Mouse (Mus musculus): ENCODE data around the gene A930009A15Rik. TPM values are rescaled to one million over a fixed set of nuclear protein-coding genes. Genes with fewer than 3 reads are reported as not detected.

A930009A15Rik gene
- polyA plus RNA-seq, 1 experiment = not detected

GRCm38 (mm10) chr10:115550253-115550652 is 19.5 kb upstream of the A930009A15Rik start:
- TF ChIP-seq POLR2A (IDR thresholded peaks at IDR 0.05; ENCODE audit: low read depth, low read length) = no peak
- TF ChIP-seq CTCF (IDR thresholded peaks at IDR 0.05; ENCODE audit: extremely low read depth, insufficient read length, insufficient replicate concordance, low read depth, low read length) = no peak
- Histone ChIP-seq H3K36me3 (ENCODE audit: control insufficient read depth, insufficient read depth, low read length) (no peaks in the 10 kb centered on the region), H3K27me3 (ENCODE audit: control insufficient read depth, insufficient read depth, low read length) (peaks cover 1% of the 10 kb centered on the region; the same call in 1 of the 2 replicates), H3K4me3 (ENCODE audit: low read depth, low read length) (no peak overlapping the region), H3K4me1 (ENCODE audit: control insufficient read depth, insufficient read depth, insufficient read length, low read length) (no peaks in the 10 kb centered on the region), H3K27ac (ENCODE audit: insufficient read depth, low read depth, low read length) (no peak overlapping the region)
- 79% methylated on average over 7 of the region's 7 CpGs for WGBS

GRCm38 (mm10) chr10:115551069-115551468 is 18.7 kb upstream of the A930009A15Rik start:
- Histone ChIP-seq H3K36me3 (ENCODE audit: control insufficient read depth, insufficient read depth, low read length) (no peaks in the 10 kb centered on the region), H3K4me1 (ENCODE audit: control insufficient read depth, insufficient read depth, insufficient read length, low read length) (no peaks in the 10 kb centered on the region)

DNA sequence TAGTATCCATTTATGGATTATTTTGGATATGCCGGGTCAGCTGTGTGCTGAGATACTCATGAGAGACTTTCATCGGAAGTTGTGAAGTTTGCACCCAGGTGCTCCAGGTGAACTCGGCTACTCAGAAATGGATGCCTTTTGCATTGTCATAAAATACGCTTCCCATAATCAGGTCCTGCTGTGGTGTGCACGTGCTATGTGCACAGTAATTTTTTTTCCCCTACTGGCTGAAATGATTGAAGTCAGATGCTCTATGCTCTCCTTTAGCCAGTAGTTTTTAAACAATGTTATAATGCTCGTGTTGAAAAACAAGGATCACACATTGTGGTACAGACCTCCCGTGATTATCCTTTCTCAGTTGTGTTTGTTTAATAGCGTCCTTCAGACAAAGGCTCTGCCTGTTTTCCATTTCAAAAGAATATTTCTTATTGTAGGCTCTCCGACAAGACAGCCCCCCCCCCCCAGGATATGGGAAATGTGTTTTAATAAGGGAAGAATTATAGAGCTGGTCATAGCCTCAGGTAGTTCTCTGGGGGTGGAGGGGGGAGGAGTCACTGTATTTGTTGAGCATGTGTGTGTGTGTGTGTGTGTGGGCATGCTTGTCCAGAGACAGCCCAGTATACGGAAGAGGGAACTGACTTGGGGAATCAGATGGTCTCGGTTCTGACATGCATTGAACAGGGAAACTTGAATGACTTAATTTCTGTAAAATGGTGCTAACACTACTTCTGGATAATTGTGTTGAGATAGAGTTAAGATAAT is 16.3 kb upstream of the A930009A15Rik start:
- Histone ChIP-seq H3K4me3 (ENCODE audit: low read depth, low read length) (no peak overlapping the region), H3K4me1 (ENCODE audit: control insufficient read depth, insufficient read depth, insufficient read length, low read length) (no peaks in the 10 kb centered on the region), H3K27me3 (ENCODE audit: control insufficient read depth, insufficient read depth, low read length) (no peaks in the 10 kb centered on the region), H3K27ac (ENCODE audit: insufficient read depth, low read depth, low read length) (no peak overlapping the region), H3K36me3 (ENCODE audit: control insufficient read depth, insufficient read depth, low read length) (no peaks in the 10 kb centered on the region)
- 75% methylated on average over 11 of the region's 11 CpGs for WGBS
- TF ChIP-seq CTCF (IDR thresholded peaks at IDR 0.05; ENCODE audit: extremely low read depth, insufficient read length, insufficient replicate concordance, low read depth, low read length) (no peak), POLR2A (IDR thresholded peaks at IDR 0.05; ENCODE audit: low read depth, low read length) (no peak)

More at GRCm38 (mm10) chr10:115551069-115551468, 18.7 kb upstream of the A930009A15Rik start:
- H3K27me3 ChIP-seq (ENCODE audit: control insufficient read depth, insufficient read depth, low read length) = no peaks in the 10 kb centered on the region; the same call in 1 of the 2 replicates
- WGBS = 61% methylated on average over 3 of the region's 3 CpGs
- H3K4me3 ChIP-seq (ENCODE audit: low read depth, low read length) = no peak overlapping the region
- TF ChIP-seq POLR2A (IDR thresholded peaks at IDR 0.05; ENCODE audit: low read depth, low read length) (no peak), CTCF (IDR thresholded peaks at IDR 0.05; ENCODE audit: extremely low read depth, insufficient read length, insufficient replicate concordance, low read depth, low read length) (no peak)
- H3K27ac ChIP-seq (ENCODE audit: insufficient read depth, low read depth, low read length) = no peak overlapping the region

- Histone ChIP-seq H3K27ac (ENCODE audit: insufficient read depth, low read depth, low read length) (no peak overlapping the region), H3K4me1 (ENCODE audit: control insufficient read depth, insufficient read depth, insufficient read length, low read length) (no peaks in the 10 kb centered on the region), H3K27me3 (ENCODE audit: control insufficient read depth, insufficient read depth, low read length) (no peaks in the 10 kb centered on the region), H3K36me3 (ENCODE audit: control insufficient read depth, insufficient read depth, low read length) (no peaks in the 10 kb centered on the region), H3K4me3 (ENCODE audit: low read depth, low read length) (no peak overlapping the region)
- TF ChIP-seq POLR2A (IDR thresholded peaks at IDR 0.05; ENCODE audit: low read depth, low read length) = no peak
- no peak for TF ChIP-seq CTCF (IDR thresholded peaks at IDR 0.05; ENCODE audit: extremely low read depth, insufficient read length, insufficient replicate concordance, low read depth, low read length)
- 32% methylated on average over 2 of the region's 2 CpGs for WGBS
Observed at GRCm38 (mm10) chr10:115555191-115555765, 14.5 kb upstream of the A930009A15Rik start.

DNA sequence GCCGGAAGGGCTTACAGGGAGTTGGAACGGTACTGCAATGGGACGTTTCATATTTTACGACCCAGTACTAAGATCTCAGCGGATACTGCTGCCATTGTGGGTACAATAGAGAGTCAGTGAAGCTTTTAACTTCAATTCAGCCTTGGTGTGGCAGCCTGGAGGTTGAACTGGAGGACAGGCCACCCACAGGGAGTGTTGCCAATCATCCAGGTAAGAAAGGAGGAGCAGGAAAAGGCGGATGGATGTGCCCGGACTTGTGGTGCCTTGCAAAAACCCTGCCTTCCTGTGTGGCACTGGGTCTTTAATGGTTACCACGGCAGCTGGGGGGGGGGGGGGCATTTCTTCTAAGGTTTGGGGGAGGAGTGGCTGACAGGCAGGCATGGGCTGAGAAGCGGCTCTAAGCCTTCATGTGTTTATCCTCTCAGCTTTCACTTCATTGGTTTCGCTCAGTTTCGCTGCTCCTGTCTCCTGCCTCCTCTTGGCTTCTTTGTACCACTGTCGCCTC is 13.0 kb upstream of the A930009A15Rik start:
- H3K27ac ChIP-seq (ENCODE audit: insufficient read depth, low read depth, low read length) = no peak overlapping the region
- no peaks in the 10 kb centered on the region for H3K36me3 ChIP-seq (ENCODE audit: control insufficient read depth, insufficient read depth, low read length)
- no peaks in the 10 kb centered on the region for H3K4me1 ChIP-seq (ENCODE audit: control insufficient read depth, insufficient read depth, insufficient read length, low read length)
- H3K27me3 ChIP-seq (ENCODE audit: control insufficient read depth, insufficient read depth, low read length) = no peaks in the 10 kb centered on the region
- TF ChIP-seq CTCF (IDR thresholded peaks at IDR 0.05; ENCODE audit: extremely low read depth, insufficient read length, insufficient replicate concordance, low read depth, low read length) = no peak
- TF ChIP-seq POLR2A (IDR thresholded peaks at IDR 0.05; ENCODE audit: low read depth, low read length) = no peak
- H3K4me3 ChIP-seq (ENCODE audit: low read depth, low read length) = no peak overlapping the region
- WGBS = 68% methylated on average over 12 of the region's 12 CpGs

DNA sequence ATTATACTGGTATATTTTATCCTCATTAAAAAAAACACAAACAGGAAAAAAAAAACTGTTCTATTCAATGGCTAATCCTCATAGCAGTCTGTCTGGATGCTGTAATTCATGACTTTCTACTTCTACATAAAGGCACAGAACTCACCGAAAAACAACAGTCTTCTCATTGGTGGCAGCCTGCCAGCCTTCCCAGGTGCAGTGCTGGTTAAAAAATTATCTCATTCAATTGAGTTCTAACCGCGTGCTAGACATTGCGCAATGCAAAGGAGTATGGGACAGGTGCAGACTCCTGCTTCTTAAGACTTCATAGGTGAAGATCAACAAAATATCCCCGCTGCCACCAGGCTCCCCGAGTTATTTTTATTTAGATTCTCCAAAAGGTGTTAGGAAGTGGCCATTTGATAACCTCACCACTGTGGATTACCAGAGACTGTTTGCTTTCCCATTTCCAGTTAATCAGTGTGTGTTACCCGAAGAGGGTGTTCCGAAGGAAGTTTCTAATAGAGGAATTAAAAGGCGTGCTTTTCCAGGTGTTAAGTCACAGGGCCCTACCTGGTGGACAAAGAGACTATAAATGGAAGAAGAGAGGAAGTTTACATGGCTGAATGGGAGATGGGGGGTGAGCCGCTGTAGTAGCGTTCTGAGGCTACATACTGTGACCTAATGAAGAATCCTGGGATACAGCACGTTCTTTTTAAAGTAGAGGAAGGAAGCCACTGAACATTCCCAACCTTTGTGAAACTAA is 8.5 kb upstream of the A930009A15Rik start:
- no peak overlapping the region for H3K27ac ChIP-seq (ENCODE audit: insufficient read depth, low read depth, low read length)
- H3K36me3 ChIP-seq (ENCODE audit: control insufficient read depth, insufficient read depth, low read length) = no peaks in the 10 kb centered on the region
- H3K4me1 ChIP-seq (ENCODE audit: control insufficient read depth, insufficient read depth, insufficient read length, low read length) = no peaks in the 10 kb centered on the region
- WGBS = 19% methylated on average over 12 of the region's 12 CpGs
- no peak for TF ChIP-seq CTCF (IDR thresholded peaks at IDR 0.05; ENCODE audit: extremely low read depth, insufficient read length, insufficient replicate concordance, low read depth, low read length)
- TF ChIP-seq POLR2A (IDR thresholded peaks at IDR 0.05; ENCODE audit: low read depth, low read length) = no peak
- no peak overlapping the region for H3K4me3 ChIP-seq (ENCODE audit: low read depth, low read length)
- no peaks in the 10 kb centered on the region for H3K27me3 ChIP-seq (ENCODE audit: control insufficient read depth, insufficient read depth, low read length)

Measured in small intestine, adult 2 months (tissue).